Mouse (Mus musculus): ENCODE results near the gene Camta2. TPM values are rescaled to one million over a fixed set of nuclear protein-coding genes. Genes with fewer than 3 reads are reported as not detected.
A peak's percentile ranks its signal among the peaks of the same experiment; 100 is the strongest.

Camta2 gene
- polyA plus RNA-seq, 1 experiment, result 38.4 TPM

GRCm38 (mm10) chr11:70706127-70706526, 18.2 kb upstream of the Camta2 start:
- 88% methylated on average over 3 of the region's 3 CpGs for WGBS
- Histone ChIP-seq H3K4me3 (ENCODE audit: control insufficient read depth, insufficient read depth, low read length) (no peak overlapping the region), H3K27me3 (ENCODE audit: control insufficient read depth, insufficient read depth, low read length) (no peaks in the 10 kb centered on the region), H3K36me3 (ENCODE audit: control insufficient read depth, insufficient read depth, low read length) (peaks cover 41% of the 10 kb centered on the region), H3K4me1 (replicated peaks; ENCODE audit: control insufficient read depth, insufficient read depth, low read length) (peaks cover 5% of the 10 kb centered on the region), H3K27ac (ENCODE audit: control insufficient read depth, insufficient read depth, low read length) (no peak overlapping the region)
- no peak for DNase-seq
- TF ChIP-seq CTCF (IDR thresholded peaks at IDR 0.05; ENCODE audit: borderline replicate concordance, control insufficient read depth, extremely low read depth, insufficient read depth, low read length, poor library complexity) (no peak), POLR2A (IDR thresholded peaks at IDR 0.05; ENCODE audit: control insufficient read depth, extremely low read depth, insufficient read depth, low read length, poor library complexity) (no peak)

GRCm38 (mm10) chr11:70702781-70703180, 14.9 kb upstream of the Camta2 start:
- Histone ChIP-seq H3K27me3 (ENCODE audit: control insufficient read depth, insufficient read depth, low read length) (no peaks in the 10 kb centered on the region), H3K27ac (ENCODE audit: control insufficient read depth, insufficient read depth, low read length) (no peak overlapping the region), H3K36me3 (ENCODE audit: control insufficient read depth, insufficient read depth, low read length) (peaks cover 34% of the 10 kb centered on the region), H3K4me1 (replicated peaks; ENCODE audit: control insufficient read depth, insufficient read depth, low read length) (peaks cover 13% of the 10 kb centered on the region), H3K4me3 (ENCODE audit: control insufficient read depth, insufficient read depth, low read length) (no peak overlapping the region)
- 94% methylated on average over 6 of the region's 6 CpGs for WGBS
- DNase-seq, result no peak
- TF ChIP-seq POLR2A (IDR thresholded peaks at IDR 0.05; ENCODE audit: control insufficient read depth, extremely low read depth, insufficient read depth, low read length, poor library complexity), result no peak
- no peak for TF ChIP-seq CTCF (IDR thresholded peaks at IDR 0.05; ENCODE audit: borderline replicate concordance, control insufficient read depth, extremely low read depth, insufficient read depth, low read length, poor library complexity)

- Histone ChIP-seq H3K27ac (ENCODE audit: control insufficient read depth, insufficient read depth, low read length) (no peak overlapping the region), H3K4me1 (replicated peaks; ENCODE audit: control insufficient read depth, insufficient read depth, low read length) (peaks cover 13% of the 10 kb centered on the region), H3K36me3 (ENCODE audit: control insufficient read depth, insufficient read depth, low read length) (peaks cover 28% of the 10 kb centered on the region), H3K27me3 (ENCODE audit: control insufficient read depth, insufficient read depth, low read length) (no peaks in the 10 kb centered on the region), H3K4me3 (ENCODE audit: control insufficient read depth, insufficient read depth, low read length) (no peak overlapping the region)
- DNase-seq, result no peak
- 94% methylated on average over 6 of the region's 6 CpGs for WGBS
- TF ChIP-seq POLR2A (IDR thresholded peaks at IDR 0.05; ENCODE audit: control insufficient read depth, extremely low read depth, insufficient read depth, low read length, poor library complexity) (no peak), CTCF (IDR thresholded peaks at IDR 0.05; ENCODE audit: borderline replicate concordance, control insufficient read depth, extremely low read depth, insufficient read depth, low read length, poor library complexity) (no peak)
Measured at GRCm38 (mm10) chr11:70701984-70702733, 14.3 kb upstream of the Camta2 start.

- H3K4me1 ChIP-seq (replicated peaks; ENCODE audit: control insufficient read depth, insufficient read depth, low read length), result peaks cover 13% of the 10 kb centered on the region
- 60% methylated on average over 10 of the region's 10 CpGs for WGBS
- DNase-seq, result no peak
- TF ChIP-seq CTCF (IDR thresholded peaks at IDR 0.05; ENCODE audit: borderline replicate concordance, control insufficient read depth, extremely low read depth, insufficient read depth, low read length, poor library complexity), result no peak
- no peak for TF ChIP-seq POLR2A (IDR thresholded peaks at IDR 0.05; ENCODE audit: control insufficient read depth, extremely low read depth, insufficient read depth, low read length, poor library complexity)
- H3K27me3 ChIP-seq (ENCODE audit: control insufficient read depth, insufficient read depth, low read length), result no peaks in the 10 kb centered on the region
- no peak overlapping the region for H3K27ac ChIP-seq (ENCODE audit: control insufficient read depth, insufficient read depth, low read length)
- H3K36me3 ChIP-seq (ENCODE audit: control insufficient read depth, insufficient read depth, low read length), result peaks cover 20% of the 10 kb centered on the region; the same call in 1 of the 2 replicates
- H3K4me3 ChIP-seq (ENCODE audit: control insufficient read depth, insufficient read depth, low read length), result peak overlapping the region; percentile 79
Measured at GRCm38 (mm10) chr11:70701221-70701955, 13.5 kb upstream of the Camta2 start.

- Histone ChIP-seq H3K4me3 (ENCODE audit: control insufficient read depth, insufficient read depth, low read length) (peak overlapping the region; percentile 79), H3K36me3 (ENCODE audit: control insufficient read depth, insufficient read depth, low read length) (peaks cover 13% of the 10 kb centered on the region; the same call in 1 of the 2 replicates), H3K27me3 (ENCODE audit: control insufficient read depth, insufficient read depth, low read length) (no peaks in the 10 kb centered on the region), H3K27ac (ENCODE audit: control insufficient read depth, insufficient read depth, low read length) (no peak overlapping the region), H3K4me1 (replicated peaks; ENCODE audit: control insufficient read depth, insufficient read depth, low read length) (peaks cover 13% of the 10 kb centered on the region)
- peak; percentile 56 for DNase-seq
- no peak for TF ChIP-seq POLR2A (IDR thresholded peaks at IDR 0.05; ENCODE audit: control insufficient read depth, extremely low read depth, insufficient read depth, low read length, poor library complexity)
- no peak for TF ChIP-seq CTCF (IDR thresholded peaks at IDR 0.05; ENCODE audit: borderline replicate concordance, control insufficient read depth, extremely low read depth, insufficient read depth, low read length, poor library complexity)
- under 1% methylated on average over 34 of the region's 34 CpGs for WGBS
Measured at GRCm38 (mm10) chr11:70700613-70701012, 12.7 kb upstream of the Camta2 start.

- Histone ChIP-seq H3K4me3 (ENCODE audit: control insufficient read depth, insufficient read depth, low read length) (peak within 1 kb of the TSS; percentile 79), H3K27ac (ENCODE audit: control insufficient read depth, insufficient read depth, low read length) (0 out of 2 replicates have a peak within 1 kb of the TSS, but pooled peaks have one; percentile 23), H3K27me3 (ENCODE audit: control insufficient read depth, insufficient read depth, low read length) (no peaks in the 10 kb centered on the region), H3K36me3 (ENCODE audit: control insufficient read depth, insufficient read depth, low read length) (peaks cover 6% of the 10 kb centered on the region; the same call in 1 of the 2 replicates), H3K4me1 (replicated peaks; ENCODE audit: control insufficient read depth, insufficient read depth, low read length) (peaks cover 13% of the 10 kb centered on the region)
- WGBS, result 3% methylated on average over 69 of the region's 69 CpGs
- 0 out of 2 replicates have a peak, but pooled peaks have one; percentile 38 for TF ChIP-seq CTCF (IDR thresholded peaks at IDR 0.05; ENCODE audit: borderline replicate concordance, control insufficient read depth, extremely low read depth, insufficient read depth, low read length, poor library complexity)
- peak; percentile 75 for TF ChIP-seq POLR2A (IDR thresholded peaks at IDR 0.05; ENCODE audit: control insufficient read depth, extremely low read depth, insufficient read depth, low read length, poor library complexity)
- peak; percentile 97 for DNase-seq
Measured at GRCm38 (mm10) chr11:70699722-70700556, 12.0 kb upstream of the Camta2 start, which contains the start of the genes Inca1 and Kif1c. TSS of gene Inca1 (minus strand) at chr11:70700155. TSS of gene Kif1c (plus strand) at chr11:70700548.
